Mouse (Mus musculus) thymus, postnatal 25 days (tissue): ENCODE measurements around the gene Zranb2.

Experiments
- DNase-seq: peaks from one replicate; pipeline ENCODE4 v3.0.0; 2022

The Zranb2 gene

DNA sequence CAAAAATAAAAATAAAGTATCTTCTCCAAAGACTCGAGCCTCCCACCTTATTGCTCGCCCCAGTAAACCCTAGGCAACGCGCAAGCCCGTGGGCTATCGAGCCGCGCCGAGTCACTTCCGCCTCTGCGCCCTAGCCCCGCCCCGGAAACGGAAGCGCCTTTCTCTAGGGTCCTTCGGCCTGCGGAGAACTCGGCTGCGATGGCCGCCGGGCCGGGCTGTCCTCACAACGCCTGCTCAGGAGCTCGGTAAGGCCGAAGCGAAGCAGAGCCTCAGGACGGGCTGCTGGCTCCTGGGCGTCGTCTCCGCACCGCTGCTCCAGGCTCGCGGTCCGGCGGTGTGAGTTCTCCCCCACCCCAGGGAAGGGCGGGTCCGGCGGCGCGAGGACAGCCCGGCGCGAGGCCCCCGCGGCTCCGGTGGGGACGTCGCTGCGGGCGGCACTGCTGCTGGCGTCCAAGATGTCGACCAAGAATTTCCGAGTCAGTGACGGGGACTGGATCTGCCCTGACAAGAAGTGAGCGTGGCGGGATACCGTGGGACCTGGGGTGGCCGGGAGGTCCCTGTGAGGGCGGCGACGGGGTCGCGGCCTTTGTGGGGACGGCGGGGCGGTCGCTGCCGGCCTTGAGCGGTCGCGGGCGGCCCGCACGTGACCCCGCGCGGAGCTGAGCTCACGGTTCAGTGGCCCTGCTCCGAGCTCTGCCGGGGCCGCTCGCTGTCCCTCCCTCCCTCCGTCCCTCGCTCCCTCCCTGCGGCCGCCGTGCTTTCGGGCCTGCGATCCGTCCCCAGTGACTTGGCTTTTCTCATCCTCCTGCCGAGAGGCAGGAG lies at the start of gene Zranb2:
Gene Zranb2 (plus strand): TSS at position 197 of the 822 bp plus-strand sequence.
- DNase-seq = peak; percentile 93

DNA sequence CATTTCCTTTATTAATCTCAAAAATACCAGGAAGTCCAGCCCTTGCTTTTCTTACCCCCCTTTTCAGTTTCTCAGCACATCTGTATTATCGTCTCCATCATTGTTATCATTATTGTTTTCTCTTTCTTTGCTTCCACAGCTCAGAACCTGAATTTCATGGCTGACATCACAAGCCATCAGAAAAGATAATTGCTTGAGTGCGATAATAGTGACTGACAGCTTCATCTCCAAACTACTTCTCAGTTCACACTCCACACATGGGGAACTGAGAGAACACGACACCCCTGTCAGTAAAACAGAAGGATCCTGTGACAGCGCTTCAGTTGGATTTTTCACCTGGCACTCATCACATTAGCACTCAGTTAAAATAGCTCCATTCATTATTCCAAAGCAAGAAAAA lies 41.9 kb upstream of the Zranb2 start:
- DNase-seq = no peak

- no peak for DNase-seq
Measured at GRCm38 (mm10) chr3:157502216-157502615, 31.7 kb upstream of the Zranb2 start.

DNA sequence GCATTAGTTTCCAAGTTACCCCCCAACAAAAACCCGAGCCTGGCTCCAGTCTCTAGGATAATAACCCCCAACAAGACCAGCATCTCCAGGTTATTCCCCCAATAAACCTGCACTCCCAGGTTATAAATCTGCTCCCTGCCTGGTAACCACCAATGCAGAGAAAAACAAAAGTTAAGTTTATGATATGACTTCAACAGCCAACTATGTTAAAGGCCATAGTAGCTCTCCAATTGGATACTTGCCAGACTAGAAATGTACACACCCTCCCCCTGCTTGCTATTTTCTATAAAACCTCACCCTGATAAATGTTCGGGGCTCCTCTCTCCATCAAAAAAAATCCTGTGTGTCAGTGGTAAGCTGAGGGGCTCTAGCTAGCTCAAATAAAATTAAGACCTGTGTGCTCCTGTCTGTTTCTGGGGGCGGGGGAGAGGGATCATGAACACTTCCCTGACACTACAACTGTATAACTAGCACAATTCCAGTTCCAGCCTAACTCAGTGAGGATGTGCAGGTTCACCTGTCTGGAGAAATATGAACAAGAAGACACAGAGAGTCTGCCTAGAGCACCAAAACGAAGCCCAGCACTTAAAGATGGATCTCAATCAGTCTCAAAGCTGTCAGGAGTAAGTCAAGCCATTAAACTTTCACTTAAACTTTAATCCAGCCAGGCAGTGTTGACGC lies 19.7 kb upstream of the Zranb2 start:
- DNase-seq = no peak

- DNase-seq = no peak
Measured at GRCm38 (mm10) chr3:157516471-157516870, 17.5 kb upstream of the Zranb2 start.

GRCm38 (mm10) chr3:157517992-157518391 lies 16.0 kb upstream of the Zranb2 start:
- DNase-seq = no peak

GRCm38 (mm10) chr3:157520433-157520832 lies 13.5 kb upstream of the Zranb2 start:
- DNase-seq = peak; percentile 5

- DNase-seq = no peak
Measured at GRCm38 (mm10) chr3:157523834-157524233, 10.1 kb upstream of the Zranb2 start.

GRCm38 (mm10) chr3:157531585-157531984 lies 2.4 kb upstream of the Zranb2 start:
- DNase-seq = no peak

GRCm38 (mm10) chr3:157534786-157535415 lies 941 bp downstream of the Zranb2 start:
- no peak for DNase-seq

DNA sequence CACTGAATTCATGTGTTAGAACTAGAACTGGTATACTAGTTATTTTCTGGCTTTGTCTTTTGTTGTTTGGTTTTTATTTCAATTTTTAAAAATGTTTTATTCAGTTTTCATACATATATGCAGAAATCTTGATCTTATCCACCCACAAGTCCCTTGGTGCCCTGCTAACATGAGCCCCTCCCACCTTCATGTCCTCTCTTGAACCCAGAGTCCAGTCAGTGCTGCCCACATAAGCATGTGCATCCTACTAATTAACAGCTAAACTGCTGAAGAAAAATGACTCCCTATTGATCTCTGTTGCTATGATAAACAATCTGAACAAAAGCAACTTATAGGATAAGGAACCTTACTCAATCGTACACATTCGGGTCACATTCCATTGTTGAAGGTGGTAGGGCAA lies 15.4 kb downstream of the Zranb2 start:
- DNase-seq = no peak

- no peak for DNase-seq
Measured at GRCm38 (mm10) chr3:157549758-157550600, 16.0 kb downstream of the Zranb2 start.

DNA sequence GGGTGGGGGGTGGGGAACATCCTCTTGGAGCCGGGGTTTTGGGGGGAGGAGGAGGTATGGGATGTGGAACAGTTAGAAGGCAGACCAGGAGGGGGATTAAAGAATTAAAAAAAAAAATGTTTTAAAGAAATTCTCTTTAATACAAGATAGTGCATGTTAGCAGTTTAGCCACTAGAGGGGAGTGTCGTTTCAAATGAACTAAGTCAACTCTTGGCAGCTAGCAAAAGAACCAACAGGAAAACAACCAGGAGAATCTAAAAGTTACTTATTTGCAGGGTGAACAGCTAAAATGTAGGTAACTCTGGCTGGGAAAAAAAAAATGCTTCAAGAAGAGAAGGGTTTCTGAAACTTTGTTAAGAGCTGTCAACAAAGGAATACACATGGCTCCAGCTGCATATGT lies 31.2 kb downstream of the Zranb2 start:
- DNase-seq = no peak

- DNase-seq = peak; percentile 30
Measured at GRCm38 (mm10) chr3:157566725-157567565, 33.0 kb downstream of the Zranb2 start, which contains the start of gene Ptger3. Ptger3 (plus strand) TSS chr3:157566892.

DNA sequence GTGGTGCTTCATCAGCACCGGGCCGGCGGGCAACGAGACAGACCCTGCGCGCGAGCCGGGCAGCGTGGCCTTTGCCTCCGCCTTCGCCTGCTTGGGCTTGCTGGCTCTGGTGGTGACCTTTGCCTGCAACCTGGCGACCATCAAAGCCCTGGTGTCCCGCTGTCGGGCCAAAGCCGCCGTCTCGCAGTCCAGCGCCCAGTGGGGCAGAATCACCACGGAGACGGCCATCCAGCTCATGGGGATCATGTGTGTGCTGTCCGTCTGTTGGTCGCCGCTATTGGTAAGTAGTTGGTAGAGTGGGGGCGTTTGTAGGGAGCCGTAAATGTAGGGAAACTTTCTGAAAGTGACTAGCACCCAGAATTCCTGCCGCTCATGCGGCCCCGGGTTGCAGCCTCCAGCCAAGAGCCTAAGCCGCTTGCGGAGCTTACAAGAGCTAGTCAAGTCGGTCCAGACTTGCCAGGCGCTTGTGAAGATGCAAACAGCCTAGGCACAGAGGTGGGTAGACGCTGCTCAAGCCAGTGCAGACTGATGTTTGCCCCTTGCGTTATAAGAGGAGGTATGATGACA lies 33.7 kb downstream of the Zranb2 start:
- DNase-seq = no peak

- no peak for DNase-seq
Measured at GRCm38 (mm10) chr3:157572011-157572410, 38.1 kb downstream of the Zranb2 start.

DNA sequence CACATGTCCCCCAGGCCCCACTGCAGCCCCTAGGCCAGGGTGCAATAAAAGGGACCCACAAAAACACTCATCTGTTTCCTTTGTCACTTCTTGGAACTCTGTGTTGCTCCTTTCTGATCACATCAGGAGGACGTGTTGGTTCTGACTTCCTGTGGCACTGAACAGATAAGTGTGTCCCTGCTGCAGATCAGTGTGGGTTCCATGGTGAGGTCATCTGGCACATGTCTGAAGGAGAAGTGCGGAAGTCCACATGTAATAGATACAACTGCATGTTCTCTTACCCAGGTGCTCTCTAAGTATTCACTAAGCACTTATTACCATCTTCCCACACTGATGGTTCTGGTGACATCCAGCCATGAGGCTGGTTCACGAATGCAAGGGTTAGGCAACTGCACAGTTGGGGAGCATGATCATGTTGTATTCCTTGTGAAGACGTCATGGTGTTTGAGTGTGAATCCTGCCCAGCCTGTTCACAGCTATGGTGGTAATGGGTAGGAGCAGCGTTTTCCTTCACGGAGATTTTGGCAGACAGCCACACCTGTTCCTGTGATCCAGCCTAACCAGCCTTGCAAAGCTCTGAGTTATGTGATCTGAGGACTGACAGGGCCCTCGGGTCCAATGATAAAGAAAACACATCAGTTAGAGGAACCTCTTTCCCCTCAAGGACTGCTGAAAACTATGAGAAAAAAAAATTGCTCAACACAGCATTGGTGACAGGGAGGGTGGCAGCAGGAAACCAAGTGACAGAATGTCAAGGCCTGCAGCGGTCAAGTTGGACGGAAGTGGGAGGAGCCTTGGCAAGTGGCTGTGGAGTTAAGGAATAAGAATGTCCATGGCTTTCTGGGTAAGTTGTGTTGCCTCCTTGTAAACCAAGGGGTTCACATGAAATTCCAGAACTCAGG lies 41.7 kb downstream of the Zranb2 start:
- no peak for DNase-seq

GRCm38 (mm10) chr3:157576343-157576722 lies 42.4 kb downstream of the Zranb2 start:
- DNase-seq = no peak

GRCm38 (mm10) chr3:157576862-157577261 lies 42.9 kb downstream of the Zranb2 start:
- no peak for DNase-seq

- DNase-seq = no peak
Measured at GRCm38 (mm10) chr3:157578469-157579170, 44.7 kb downstream of the Zranb2 start.
